Mouse (Mus musculus) embryonic facial prominence, embryonic 15.5 days (tissue): Measurements from ENCODE around the gene Atxn7l3. TPM values are rescaled to one million over a fixed set of nuclear protein-coding genes. Genes with fewer than 3 reads are reported as not detected.

Experiments
- ATAC-seq: fragments of 200-750 bp; cut with Nextera tagmentation; 2 replicates; pipeline ENCODE4 v1.8.0; 2017; ENCODE audit warnings: low read depth, moderate TSS enrichment; ENCODE audit not compliant: insufficient number of reproducible peaks, low FRiP score, low TSS enrichment
- H3K27ac ChIP-seq: fragments of 300-500 bp; sonication (generic); replicated peaks from 2 replicates; pipeline ENCODE4 v1.5.1; 2015; ENCODE audit warnings: mild to moderate bottlenecking, inconsistent platforms
- H3K27me3 ChIP-seq: fragments of 300-500 bp; sonication (generic); 2 replicates; pipeline ENCODE4 v1.6.1; 2015; ENCODE audit warnings: inconsistent platforms
- H3K36me3 ChIP-seq: fragments of 300-500 bp; sonication (generic); 2 replicates; pipeline ENCODE4 v1.6.1; 2015; ENCODE audit warnings: mild to moderate bottlenecking, inconsistent platforms
- H3K4me1 ChIP-seq: fragments of 300-500 bp; sonication (generic); 2 replicates; pipeline ENCODE4 v1.6.1; 2015; ENCODE audit warnings: inconsistent platforms
- H3K4me2 ChIP-seq: fragments of 300-500 bp; sonication (generic); replicated peaks from 2 replicates; pipeline ENCODE4 v1.6.1; 2015; ENCODE audit warnings: mild to moderate bottlenecking, inconsistent platforms
- H3K4me3 ChIP-seq: fragments of 300-500 bp; sonication (generic); replicated peaks from 2 replicates; pipeline ENCODE4 v1.5.1; 2015; ENCODE audit warnings: mild to moderate bottlenecking, inconsistent platforms
- H3K9ac ChIP-seq: fragments of 300-500 bp; sonication (generic); 2 replicates; pipeline ENCODE4 v1.6.1; 2015; ENCODE audit warnings: inconsistent platforms
- H3K9me3 ChIP-seq: fragments of 300-500 bp; sonication (generic); replicated peaks from 2 replicates; pipeline ENCODE4 v1.6.1; 2016; ENCODE audit warnings: inconsistent platforms
- WGBS: fragments of 180-500 bp; shearing (Covaris S2); methylation state at CpG from one replicate; pipeline ENCODE4 v1.1.7; 2015; 5-methylcytosine and 5-hydroxymethylcytosine counted together
- polyA plus RNA-seq: library from polyadenylated mRNA; unstranded; fragments of >200 nt; fragmentation: Nextera tagmentation; extraction: Ambion mirVana; gene quantifications from 2 replicates; pipeline ENCODE4 v1.2.1, GENCODE M21; 2015

The Atxn7l3 gene
- polyA plus RNA-seq, 1 experiment from 2014 or later, result 18.4 TPM

- no peak overlapping the region for H3K4me2 ChIP-seq
- no peak for ATAC-seq
- H3K27me3 ChIP-seq, result no peaks in the 10 kb centered on the region
- H3K9ac ChIP-seq, result no peak overlapping the region
- no peak overlapping the region for H3K4me3 ChIP-seq
- peaks cover 48% of the 10 kb centered on the region for H3K36me3 ChIP-seq
- WGBS, result 92% methylated on average over 13 of the region's 13 CpGs
- H3K4me1 ChIP-seq, result peaks cover 25% of the 10 kb centered on the region
- no peaks in the 10 kb centered on the region for H3K9me3 ChIP-seq
- no peak overlapping the region for H3K27ac ChIP-seq
Observed at GRCm38 (mm10) chr11:102293971-102294370, 2.5 kb downstream of the Atxn7l3 start.

GRCm38 (mm10) chr11:102291051-102291535 is 5.3 kb downstream of the Atxn7l3 start:
- no peak overlapping the region for H3K27ac ChIP-seq
- 74% methylated on average over 11 of the region's 11 CpGs for WGBS
- peaks cover 33% of the 10 kb centered on the region for H3K4me1 ChIP-seq
- H3K4me3 ChIP-seq, result no peak overlapping the region
- no peaks in the 10 kb centered on the region for H3K9me3 ChIP-seq
- no peaks in the 10 kb centered on the region for H3K27me3 ChIP-seq
- H3K4me2 ChIP-seq, result no peak overlapping the region
- no peak overlapping the region for H3K9ac ChIP-seq
- peaks cover 67% of the 10 kb centered on the region for H3K36me3 ChIP-seq
- no peak for ATAC-seq

GRCm38 (mm10) chr11:102290141-102290540 is 6.3 kb downstream of the Atxn7l3 start:
- peaks cover 67% of the 10 kb centered on the region for H3K36me3 ChIP-seq
- 78% methylated on average over 4 of the region's 4 CpGs for WGBS

GRCm38 (mm10) chr11:102289511-102290100 is 6.8 kb downstream of the Atxn7l3 start:
- peaks cover 29% of the 10 kb centered on the region for H3K4me1 ChIP-seq
- 41% methylated on average over 6 of the region's 6 CpGs for WGBS
- 0 out of 2 replicates have a peak overlapping the region, but pooled peaks have one; percentile 34 for H3K27ac ChIP-seq
- no peaks in the 10 kb centered on the region for H3K9me3 ChIP-seq
- H3K4me2 ChIP-seq, result no peak overlapping the region
- no peak for ATAC-seq
- H3K4me3 ChIP-seq, result no peak overlapping the region
- H3K36me3 ChIP-seq, result peaks cover 67% of the 10 kb centered on the region
- no peak overlapping the region for H3K9ac ChIP-seq
- no peaks in the 10 kb centered on the region for H3K27me3 ChIP-seq

More at GRCm38 (mm10) chr11:102290141-102290540, 6.3 kb downstream of the Atxn7l3 start:
- ATAC-seq, result no peak
- Histone ChIP-seq H3K4me2 (no peak overlapping the region), H3K9me3 (no peaks in the 10 kb centered on the region), H3K27me3 (no peaks in the 10 kb centered on the region), H3K9ac (no peak overlapping the region), H3K4me1 (peaks cover 34% of the 10 kb centered on the region), H3K27ac (no peak overlapping the region), H3K4me3 (no peak overlapping the region)

GRCm38 (mm10) chr11:102288913-102289312 is 7.5 kb downstream of the Atxn7l3 start:
- Histone ChIP-seq H3K9me3 (no peaks in the 10 kb centered on the region), H3K4me3 (no peak overlapping the region), H3K4me2 (no peak overlapping the region), H3K36me3 (peaks cover 64% of the 10 kb centered on the region), H3K4me1 (peaks cover 22% of the 10 kb centered on the region), H3K9ac (no peak overlapping the region), H3K27me3 (no peaks in the 10 kb centered on the region), H3K27ac (0 out of 2 replicates have a peak overlapping the region, but pooled peaks have one; percentile 34)
- no peak for ATAC-seq
- 60% methylated on average over 2 of the region's 2 CpGs for WGBS

- Histone ChIP-seq H3K27ac (no peak overlapping the region), H3K4me1 (peaks cover 21% of the 10 kb centered on the region)
- 80% methylated on average over 8 of the region's 8 CpGs for WGBS
Observed at GRCm38 (mm10) chr11:102288027-102288804, 8.2 kb downstream of the Atxn7l3 start.

GRCm38 (mm10) chr11:102287485-102287884 is 8.9 kb downstream of the Atxn7l3 start:
- WGBS, result 90% methylated on average over 8 of the region's 8 CpGs
- Histone ChIP-seq H3K27me3 (no peaks in the 10 kb centered on the region), H3K9ac (no peak overlapping the region), H3K36me3 (peaks cover 50% of the 10 kb centered on the region), H3K4me1 (peaks cover 21% of the 10 kb centered on the region), H3K4me2 (no peak overlapping the region), H3K9me3 (no peaks in the 10 kb centered on the region), H3K27ac (no peak overlapping the region), H3K4me3 (no peak overlapping the region)
- ATAC-seq, result no peak

More at GRCm38 (mm10) chr11:102288027-102288804, 8.2 kb downstream of the Atxn7l3 start:
- H3K9ac ChIP-seq, result no peak overlapping the region
- ATAC-seq, result no peak
- H3K4me3 ChIP-seq, result no peak overlapping the region
- H3K27me3 ChIP-seq, result no peaks in the 10 kb centered on the region
- no peaks in the 10 kb centered on the region for H3K9me3 ChIP-seq
- H3K4me2 ChIP-seq, result no peak overlapping the region
- peaks cover 57% of the 10 kb centered on the region for H3K36me3 ChIP-seq

GRCm38 (mm10) chr11:102285095-102285834 is 11.2 kb downstream of the Atxn7l3 start:
- Histone ChIP-seq H3K27ac (peak overlapping the region; percentile 91), H3K9ac (peak overlapping the region; percentile 81), H3K4me1 (peaks cover 21% of the 10 kb centered on the region), H3K27me3 (no peaks in the 10 kb centered on the region), H3K36me3 (peaks cover 28% of the 10 kb centered on the region), H3K9me3 (no peaks in the 10 kb centered on the region), H3K4me3 (peak overlapping the region; percentile 83), H3K4me2 (peak overlapping the region; percentile 76)
- ATAC-seq, result peak; percentile 61
- 4% methylated on average over 31 of the region's 31 CpGs for WGBS

- Histone ChIP-seq H3K4me3 (peak within 1 kb of the TSS; percentile 83), H3K9me3 (no peaks in the 10 kb centered on the region), H3K27me3 (no peaks in the 10 kb centered on the region), H3K36me3 (peaks cover 21% of the 10 kb centered on the region), H3K4me2 (peak within 1 kb of the TSS; percentile 76), H3K27ac (peak within 1 kb of the TSS; percentile 91), H3K9ac (peak within 1 kb of the TSS; percentile 81), H3K4me1 (peaks cover 21% of the 10 kb centered on the region)
- WGBS, result under 1% methylated on average over 32 of the region's 32 CpGs
- ATAC-seq, result peak; percentile 90
Observed at GRCm38 (mm10) chr11:102284501-102285094, 11.8 kb downstream of the Atxn7l3 start, which contains the start of gene Tmub2. Gene Tmub2 (plus strand): TSS chr11:102284931.

GRCm38 (mm10) chr11:102283922-102284321 is 12.5 kb downstream of the Atxn7l3 start:
- H3K27me3 ChIP-seq, result no peaks in the 10 kb centered on the region
- peak overlapping the region; percentile 76 for H3K4me2 ChIP-seq
- no peaks in the 10 kb centered on the region for H3K9me3 ChIP-seq
- H3K4me1 ChIP-seq, result peaks cover 21% of the 10 kb centered on the region
- peak overlapping the region; percentile 83 for H3K4me3 ChIP-seq
- no peak overlapping the region; the same call in 1 of the 2 replicates for H3K9ac ChIP-seq
- 89% methylated on average over 6 of the region's 6 CpGs for WGBS
- H3K27ac ChIP-seq, result peak overlapping the region; percentile 91
- ATAC-seq, result no peak
- H3K36me3 ChIP-seq, result peaks cover 19% of the 10 kb centered on the region
